Mouse (Mus musculus) heart, embryonic 11.5 days (tissue): ENCODE measurements around the gene Pla2g15. TPM values are rescaled to one million over a fixed set of nuclear protein-coding genes. Genes with fewer than 3 reads are reported as not detected.

Experiments used
- ATAC-seq: fragments of 200-750 bp; cut with Nextera tagmentation; replicated peaks from 2 replicates; pipeline ENCODE4 v1.8.0; 2017; ENCODE audit warnings: moderate library complexity; ENCODE audit not compliant: insufficient number of reproducible peaks, low FRiP score, low TSS enrichment
- H3K27ac ChIP-seq: fragments of 300-500 bp; sonication (generic); 2 replicates; pipeline ENCODE4 v1.5.1; 2014; ENCODE audit warnings: mild to moderate bottlenecking, low read depth, low read length
- H3K27me3 ChIP-seq: fragments of 300-500 bp; sonication (generic); 2 replicates; pipeline ENCODE4 v1.6.1; 2014; ENCODE audit warnings: mild to moderate bottlenecking, low read length, mixed read lengths; ENCODE audit not compliant: control insufficient read depth, insufficient read depth
- H3K36me3 ChIP-seq: fragments of 300-500 bp; sonication (generic); 2 replicates; pipeline ENCODE4 v1.6.1; 2014; ENCODE audit warnings: mild to moderate bottlenecking, low read length, moderate library complexity, mixed read lengths; ENCODE audit not compliant: control insufficient read depth, insufficient read depth
- H3K4me1 ChIP-seq: fragments of 300-500 bp; sonication (generic); 2 replicates; pipeline ENCODE4 v1.6.1; 2014; ENCODE audit warnings: low read length; ENCODE audit not compliant: control insufficient read depth, insufficient read depth
- H3K4me2 ChIP-seq: fragments of 300-500 bp; sonication (generic); 2 replicates; pipeline ENCODE4 v1.6.1; 2014; ENCODE audit warnings: mild to moderate bottlenecking, moderate library complexity
- H3K4me3 ChIP-seq: fragments of 300-500 bp; sonication (generic); 2 replicates; pipeline ENCODE4 v1.5.1; 2014; ENCODE audit warnings: low read depth, low read length
- H3K9ac ChIP-seq: fragments of 300-500 bp; sonication (generic); 2 replicates; pipeline ENCODE4 v1.6.1; 2014; ENCODE audit warnings: mild to moderate bottlenecking, low read depth, low read length, moderate library complexity
- H3K9me3 ChIP-seq: fragments of 300-500 bp; sonication (generic); replicated peaks from 2 replicates; pipeline ENCODE4 v1.6.1; 2016; ENCODE audit warnings: low read length; ENCODE audit not compliant: control insufficient read depth
- WGBS: fragments of 180-500 bp; shearing (Covaris S2); extraction: QIAGEN DNeasy Blood & Tissue Kit; methylation state at CpG from one replicate; pipeline ENCODE4 v1.1.7; 2014; ENCODE audit not compliant: insufficient replicate concordance; 5-methylcytosine and 5-hydroxymethylcytosine counted together
- polyA plus RNA-seq: library from polyadenylated mRNA; unstranded; fragments of >200 nt; fragmentation: Nextera tagmentation; extraction: Ambion mirVana; gene quantifications from 2 replicates; pipeline ENCODE4 v1.2.1, GENCODE M21; 2014

Gene Pla2g15
- polyA plus RNA-seq, 1 experiment from 2014 or later = 3.0 TPM

DNA sequence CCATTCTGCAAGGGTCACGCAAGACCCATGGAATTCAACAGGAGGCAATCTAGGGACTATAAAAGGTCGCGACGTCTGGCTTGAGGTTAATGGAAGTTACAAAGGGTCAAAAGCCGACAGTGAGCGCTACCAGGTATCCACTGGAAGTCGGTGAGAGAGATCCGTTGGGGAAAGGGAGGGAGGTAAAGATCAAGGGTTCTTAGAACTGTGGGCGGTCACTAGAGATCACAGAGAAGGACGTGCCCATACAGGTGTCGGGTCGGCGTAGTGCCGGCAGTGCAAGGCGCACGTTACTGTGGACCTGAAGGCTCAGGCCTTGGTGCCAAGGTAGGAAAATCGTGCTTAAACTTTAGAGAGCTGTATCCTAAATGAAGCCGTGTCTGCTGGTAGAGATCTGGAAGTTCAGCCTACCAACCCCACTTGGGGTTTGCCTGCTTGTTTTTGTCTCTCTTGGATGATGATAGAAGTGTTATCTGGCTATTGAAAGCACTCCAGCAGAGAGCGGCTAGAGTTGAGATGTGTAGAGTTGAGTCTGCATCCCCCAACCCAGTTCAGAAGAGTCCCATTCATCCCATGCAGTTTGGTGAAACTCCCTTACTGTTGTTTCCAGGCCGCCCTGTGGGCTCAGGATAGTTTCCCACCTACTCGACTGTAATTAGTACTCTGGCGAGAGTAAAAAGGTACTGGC lies 12.8 kb upstream of the Pla2g15 start:
- Histone ChIP-seq H3K4me3 (peak overlapping the region; percentile 53), H3K27ac (0 out of 2 replicates have a peak overlapping the region, but pooled peaks have one; percentile 35), H3K4me1 (peaks cover 15% of the 10 kb centered on the region), H3K4me2 (peak overlapping the region; percentile 99), H3K9ac (peak overlapping the region; percentile 65), H3K9me3 (no peaks in the 10 kb centered on the region), H3K36me3 (no peaks in the 10 kb centered on the region), H3K27me3 (peaks cover 39% of the 10 kb centered on the region)
- WGBS = 4% methylated on average over 22 of the region's 22 CpGs
- no peak for ATAC-seq

DNA sequence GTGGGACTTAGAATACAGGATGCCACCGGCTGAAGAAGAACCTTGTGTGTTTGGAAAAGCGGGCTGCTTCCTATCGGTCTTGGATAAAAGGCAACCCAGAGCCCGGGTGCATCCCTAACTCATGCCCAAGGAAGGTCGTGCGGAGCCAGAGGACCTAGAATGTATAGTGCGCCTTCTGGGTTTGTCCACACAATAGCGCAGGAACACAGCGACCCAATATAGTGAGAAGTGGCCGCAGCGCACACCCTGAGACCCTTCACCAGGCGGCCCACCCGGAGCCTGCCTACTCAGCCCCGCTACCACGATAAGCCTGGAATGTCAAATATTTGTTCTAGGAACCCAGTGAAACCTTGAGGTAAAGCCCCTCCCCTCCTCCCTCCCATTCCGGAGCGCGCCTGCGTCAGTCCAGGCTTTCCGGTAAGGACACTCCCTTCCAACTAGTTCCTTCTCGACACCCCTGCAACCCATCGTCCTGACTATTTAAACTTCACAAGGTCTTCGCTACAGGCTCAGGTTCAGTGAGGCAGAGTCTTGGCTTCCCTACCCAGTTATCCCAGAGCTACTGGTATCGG lies 12.2 kb upstream of the Pla2g15 start:
- under 1% methylated on average over 24 of the region's 24 CpGs for whole genome bisulfite sequencing
- H3K9ac ChIP-seq = peak overlapping the region; percentile 54
- peak; percentile 42 for ATAC-seq
- peaks cover 15% of the 10 kb centered on the region for H3K4me1 ChIP-seq
- no peaks in the 10 kb centered on the region for H3K9me3 ChIP-seq
- peak overlapping the region; percentile 35 for H3K27ac ChIP-seq
- no peaks in the 10 kb centered on the region for H3K36me3 ChIP-seq
- peak overlapping the region; percentile 53 for H3K4me3 ChIP-seq
- H3K27me3 ChIP-seq = peaks cover 36% of the 10 kb centered on the region
- H3K4me2 ChIP-seq = peak overlapping the region; percentile 99

DNA sequence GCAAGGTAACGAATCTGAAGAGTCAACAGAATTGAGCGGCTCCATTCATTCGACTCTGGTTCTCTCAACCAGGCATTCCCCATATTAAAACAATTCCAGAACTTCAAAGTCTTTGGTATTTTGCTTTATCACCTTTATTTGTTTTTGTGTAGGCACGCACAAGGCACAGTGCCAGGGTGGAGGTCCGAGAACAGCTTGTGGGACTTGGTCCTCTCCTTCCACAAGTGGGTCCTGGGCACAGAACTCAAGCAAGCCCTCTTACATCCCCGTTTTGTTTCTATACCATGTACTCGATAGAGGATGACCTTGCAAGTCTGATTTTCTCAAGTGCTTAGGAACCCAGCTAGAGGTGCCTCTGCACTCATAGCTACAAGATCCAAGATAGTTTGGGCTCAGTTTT lies 11.6 kb upstream of the Pla2g15 start:
- peak overlapping the region; percentile 53 for H3K4me3 ChIP-seq
- ATAC-seq = no peak
- H3K36me3 ChIP-seq = no peaks in the 10 kb centered on the region
- peak overlapping the region; percentile 54 for H3K9ac ChIP-seq
- H3K4me1 ChIP-seq = peaks cover 15% of the 10 kb centered on the region
- no peak overlapping the region; the same call in 1 of the 2 replicates for H3K27ac ChIP-seq
- peak overlapping the region; percentile 99 for H3K4me2 ChIP-seq
- peaks cover 35% of the 10 kb centered on the region for H3K27me3 ChIP-seq
- H3K9me3 ChIP-seq = no peaks in the 10 kb centered on the region
- WGBS = 13% methylated on average over 7 of the region's 7 CpGs

DNA sequence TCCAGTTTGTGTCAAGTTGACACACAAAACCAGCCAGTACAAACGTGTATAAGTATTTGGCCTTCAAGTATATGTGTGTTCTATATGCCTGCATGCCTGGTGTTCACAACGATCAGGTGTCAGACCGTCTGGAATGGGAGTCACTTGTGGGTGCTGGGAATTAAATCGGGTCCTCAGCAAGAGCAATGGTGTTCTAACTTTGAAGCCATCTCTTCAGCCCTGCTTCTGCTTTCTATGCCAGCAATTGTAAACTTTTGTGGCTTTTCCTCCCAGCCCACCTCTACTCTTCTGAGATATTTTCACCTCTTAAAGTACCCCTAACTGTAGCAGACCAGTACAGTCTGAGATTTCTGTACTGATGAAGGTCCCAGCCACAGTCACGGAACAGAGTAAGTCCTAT lies 10.0 kb upstream of the Pla2g15 start:
- no peak overlapping the region for H3K27ac ChIP-seq
- no peaks in the 10 kb centered on the region for H3K9me3 ChIP-seq
- ATAC-seq = no peak
- H3K36me3 ChIP-seq = no peaks in the 10 kb centered on the region
- peaks cover 15% of the 10 kb centered on the region for H3K4me1 ChIP-seq
- WGBS = 72% methylated on average over 5 of the region's 5 CpGs
- H3K4me3 ChIP-seq = no peak overlapping the region
- H3K4me2 ChIP-seq = no peak overlapping the region
- no peak overlapping the region for H3K9ac ChIP-seq
- peaks cover 19% of the 10 kb centered on the region for H3K27me3 ChIP-seq

DNA sequence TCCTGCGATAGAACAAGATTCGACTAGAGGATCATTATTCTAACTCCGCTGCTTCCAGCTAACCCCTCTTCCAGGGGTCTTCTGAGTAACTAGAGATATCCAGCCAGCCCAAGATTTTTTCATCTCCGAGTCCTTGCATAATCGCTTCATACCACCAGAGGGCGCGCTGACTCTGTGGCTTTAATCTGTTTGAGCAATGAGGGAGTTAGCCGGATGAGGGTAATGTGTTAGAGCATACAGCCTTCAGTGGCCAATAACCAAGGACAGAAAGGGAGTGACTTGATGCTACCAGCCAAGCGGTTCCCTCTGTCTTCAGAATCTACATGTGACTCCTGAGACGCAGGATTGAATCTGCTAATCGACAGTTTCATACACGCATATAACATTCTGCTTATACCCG lies 9.4 kb upstream of the Pla2g15 start:
- Histone ChIP-seq H3K27me3 (peaks cover 13% of the 10 kb centered on the region), H3K4me2 (no peak overlapping the region), H3K4me3 (no peak overlapping the region), H3K4me1 (peaks cover 14% of the 10 kb centered on the region), H3K36me3 (no peaks in the 10 kb centered on the region), H3K27ac (no peak overlapping the region), H3K9ac (no peak overlapping the region), H3K9me3 (no peaks in the 10 kb centered on the region)
- WGBS = 18% methylated on average over 13 of the region's 13 CpGs
- no peak for ATAC-seq

DNA sequence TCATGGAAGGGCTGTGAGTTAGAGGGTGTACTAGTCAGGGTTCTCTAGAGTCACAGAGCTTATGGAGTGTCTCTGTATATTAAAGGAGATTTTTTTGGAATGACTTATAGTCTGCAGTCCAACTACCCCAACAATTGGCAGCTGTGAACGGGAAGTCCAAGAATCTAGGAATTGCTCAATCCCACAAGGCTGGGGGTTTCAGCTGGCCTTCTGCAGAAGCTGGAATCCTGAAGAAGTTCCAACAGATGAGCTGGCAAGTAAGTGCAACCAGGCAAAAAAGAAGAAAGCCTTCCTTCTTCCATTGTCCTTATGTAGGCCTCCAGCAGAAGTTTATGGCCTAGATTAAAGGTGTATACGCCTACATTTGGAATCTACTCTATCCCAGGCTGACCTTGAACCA lies 4.9 kb upstream of the Pla2g15 start:
- Histone ChIP-seq H3K27me3 (no peaks in the 10 kb centered on the region), H3K4me3 (no peak overlapping the region), H3K36me3 (no peaks in the 10 kb centered on the region), H3K9me3 (no peaks in the 10 kb centered on the region), H3K27ac (no peak overlapping the region), H3K4me2 (no peak overlapping the region), H3K4me1 (no peaks in the 10 kb centered on the region), H3K9ac (no peak overlapping the region)
- no peak for ATAC-seq
- WGBS = 87% methylated on average over 2 of the region's 2 CpGs

DNA sequence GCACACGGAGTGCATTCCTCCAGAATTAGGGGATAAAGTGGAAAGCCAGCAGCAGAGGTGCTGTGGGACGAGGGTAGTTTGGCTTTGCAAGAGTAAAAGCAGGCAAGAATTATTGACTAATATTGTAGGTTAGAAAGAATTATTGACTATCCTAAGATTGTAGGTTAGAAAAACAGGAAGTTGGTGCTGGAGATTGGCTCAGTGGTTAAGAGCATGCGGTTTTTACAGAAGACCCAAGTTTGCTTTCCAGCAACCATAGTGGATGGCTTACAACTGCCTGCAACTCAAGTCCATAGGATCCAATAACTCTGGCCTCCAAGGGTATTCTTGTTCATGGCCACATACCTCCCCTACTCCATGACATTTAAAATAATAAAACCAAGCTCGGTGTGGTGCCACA lies 4.2 kb upstream of the Pla2g15 start:
- no peak overlapping the region for H3K4me2 ChIP-seq
- H3K27ac ChIP-seq = no peak overlapping the region
- WGBS = 85% methylated on average over 4 of the region's 4 CpGs
- H3K4me1 ChIP-seq = 0 out of 2 replicates have a peak, but pooled peaks cover 3% of the 10 kb centered on the region
- no peaks in the 10 kb centered on the region for H3K36me3 ChIP-seq
- ATAC-seq = no peak
- H3K4me3 ChIP-seq = no peak overlapping the region
- H3K27me3 ChIP-seq = no peaks in the 10 kb centered on the region
- H3K9me3 ChIP-seq = no peaks in the 10 kb centered on the region
- H3K9ac ChIP-seq = no peak overlapping the region

DNA sequence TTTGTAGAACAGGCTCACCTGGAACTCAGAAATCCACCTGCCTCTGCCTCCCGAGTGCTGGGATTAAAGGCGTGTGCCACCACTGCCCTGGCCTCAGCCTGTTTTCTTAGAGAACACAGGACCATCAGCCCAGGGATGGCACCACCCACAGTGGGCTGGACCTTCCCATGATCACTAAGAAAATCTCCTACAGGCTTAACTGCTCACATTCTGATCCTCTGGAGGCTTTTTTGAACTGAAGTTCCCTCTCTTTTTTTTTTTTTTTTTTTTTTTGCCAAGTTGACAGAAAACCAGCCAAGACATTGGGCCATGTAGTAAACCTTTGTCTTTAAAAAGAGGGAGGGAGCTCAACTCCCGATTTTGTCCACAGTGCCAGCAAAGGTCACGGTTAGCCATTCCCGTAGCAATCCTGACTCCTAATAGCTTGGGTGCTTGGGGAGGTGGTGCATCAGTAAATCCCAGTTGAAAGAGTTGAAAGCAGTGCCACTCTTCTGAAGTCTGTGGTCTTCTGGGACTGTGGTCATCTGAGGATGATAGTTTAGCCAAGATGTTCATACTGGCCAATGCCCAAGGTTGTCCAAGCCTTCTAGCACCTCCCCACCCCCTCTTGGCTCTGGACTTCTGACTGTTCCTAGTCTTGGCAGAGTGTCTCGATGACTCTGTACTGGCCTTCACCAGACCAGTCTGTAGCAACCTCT lies 2.2 kb upstream of the Pla2g15 start:
- ATAC-seq = no peak
- H3K27me3 ChIP-seq = no peaks in the 10 kb centered on the region
- WGBS = 80% methylated on average over 6 of the region's 6 CpGs
- H3K4me1 ChIP-seq = peaks cover 5% of the 10 kb centered on the region; the same call in 1 of the 2 replicates
- H3K9me3 ChIP-seq = no peaks in the 10 kb centered on the region
- no peak overlapping the region for H3K4me3 ChIP-seq
- no peak overlapping the region for H3K4me2 ChIP-seq
- no peak overlapping the region for H3K9ac ChIP-seq
- H3K27ac ChIP-seq = no peak overlapping the region
- H3K36me3 ChIP-seq = no peaks in the 10 kb centered on the region
